Mouse (Mus musculus) lung, embryonic 15.5 days (tissue): Measurements from ENCODE around the gene Gm45713. TPM values are rescaled to one million over a fixed set of nuclear protein-coding genes. Genes with fewer than 3 reads are reported as not detected.
A peak's percentile ranks its signal among the peaks of the same experiment; 100 is the strongest.

Experiments
- ATAC-seq: fragments of 200-750 bp; cut with Nextera tagmentation; 2 replicates; pipeline ENCODE4 v1.8.0; 2017; ENCODE audit warnings: moderate number of reproducible peaks, borderline replicate concordance; ENCODE audit not compliant: low FRiP score, low TSS enrichment; ENCODE audit errors: extremely low read depth
- H3K27ac ChIP-seq: fragments of 300-500 bp; sonication (generic); 2 replicates; pipeline ENCODE4 v1.5.1; 2015; ENCODE audit warnings: moderate library complexity, mild to moderate bottlenecking, inconsistent platforms
- H3K27me3 ChIP-seq: fragments of 300-500 bp; sonication (generic); 2 replicates; pipeline ENCODE4 v1.6.1; 2015; ENCODE audit warnings: inconsistent platforms
- H3K36me3 ChIP-seq: fragments of 300-500 bp; sonication (generic); 2 replicates; pipeline ENCODE4 v1.6.1; 2015; ENCODE audit warnings: inconsistent platforms
- H3K4me1 ChIP-seq: fragments of 300-500 bp; sonication (generic); 2 replicates; pipeline ENCODE4 v1.6.1; 2015; ENCODE audit warnings: inconsistent platforms
- H3K4me2 ChIP-seq: fragments of 300-500 bp; sonication (generic); 2 replicates; pipeline ENCODE4 v1.6.1; 2015; ENCODE audit warnings: inconsistent platforms, mild to moderate bottlenecking, moderate library complexity
- H3K4me3 ChIP-seq: fragments of 300-500 bp; sonication (generic); 2 replicates; pipeline ENCODE4 v1.5.1; 2015; ENCODE audit warnings: mild to moderate bottlenecking, inconsistent platforms
- H3K9ac ChIP-seq: fragments of 300-500 bp; sonication (generic); 2 replicates; pipeline ENCODE4 v1.6.1; 2015; ENCODE audit warnings: inconsistent platforms
- H3K9me3 ChIP-seq: fragments of 300-500 bp; sonication (generic); 2 replicates; pipeline ENCODE4 v1.6.1; 2016; ENCODE audit warnings: inconsistent platforms
- WGBS: fragments of 180-500 bp; shearing (Covaris S2); methylation state at CpG from one replicate; pipeline ENCODE4 v1.1.7; 2015; 5-methylcytosine and 5-hydroxymethylcytosine counted together
- polyA plus RNA-seq: library from polyadenylated mRNA; unstranded; fragments of >200 nt; fragmentation: Nextera tagmentation; extraction: Ambion mirVana; gene quantifications from 2 replicates; pipeline ENCODE4 v1.2.1, GENCODE M21; 2015

The Gm45713 gene
- polyA plus RNA-seq, 1 experiment from 2014 or later, result 0.19 TPM

GRCm38 (mm10) chr7:45139904-45140723 is 4.1 kb upstream of the Gm45713 start:
- no peak overlapping the region for H3K4me3 ChIP-seq
- no peak overlapping the region for H3K9ac ChIP-seq
- no peaks in the 10 kb centered on the region for H3K9me3 ChIP-seq
- peaks cover 20% of the 10 kb centered on the region for H3K36me3 ChIP-seq
- no peak overlapping the region for H3K4me2 ChIP-seq
- no peak for ATAC-seq
- 0 out of 2 replicates have a peak, but pooled peaks cover 4% of the 10 kb centered on the region for H3K4me1 ChIP-seq
- H3K27me3 ChIP-seq, result no peaks in the 10 kb centered on the region; the same call in 1 of the 2 replicates
- 59% methylated on average over 8 of the region's 8 CpGs for WGBS
- no peak overlapping the region for H3K27ac ChIP-seq

GRCm38 (mm10) chr7:45138403-45138802 is 2.4 kb upstream of the Gm45713 start:
- H3K4me1 ChIP-seq, result peaks cover 9% of the 10 kb centered on the region; the same call in 1 of the 2 replicates
- ATAC-seq, result no peak
- no peak overlapping the region for H3K4me2 ChIP-seq
- no peak overlapping the region for H3K9ac ChIP-seq
- no peaks in the 10 kb centered on the region for H3K9me3 ChIP-seq
- WGBS, result 77% methylated on average over 1 of the region's 1 CpGs
- no peak overlapping the region for H3K4me3 ChIP-seq
- no peak overlapping the region for H3K27ac ChIP-seq
- no peaks in the 10 kb centered on the region; the same call in 1 of the 2 replicates for H3K27me3 ChIP-seq
- peaks cover 10% of the 10 kb centered on the region for H3K36me3 ChIP-seq

DNA sequence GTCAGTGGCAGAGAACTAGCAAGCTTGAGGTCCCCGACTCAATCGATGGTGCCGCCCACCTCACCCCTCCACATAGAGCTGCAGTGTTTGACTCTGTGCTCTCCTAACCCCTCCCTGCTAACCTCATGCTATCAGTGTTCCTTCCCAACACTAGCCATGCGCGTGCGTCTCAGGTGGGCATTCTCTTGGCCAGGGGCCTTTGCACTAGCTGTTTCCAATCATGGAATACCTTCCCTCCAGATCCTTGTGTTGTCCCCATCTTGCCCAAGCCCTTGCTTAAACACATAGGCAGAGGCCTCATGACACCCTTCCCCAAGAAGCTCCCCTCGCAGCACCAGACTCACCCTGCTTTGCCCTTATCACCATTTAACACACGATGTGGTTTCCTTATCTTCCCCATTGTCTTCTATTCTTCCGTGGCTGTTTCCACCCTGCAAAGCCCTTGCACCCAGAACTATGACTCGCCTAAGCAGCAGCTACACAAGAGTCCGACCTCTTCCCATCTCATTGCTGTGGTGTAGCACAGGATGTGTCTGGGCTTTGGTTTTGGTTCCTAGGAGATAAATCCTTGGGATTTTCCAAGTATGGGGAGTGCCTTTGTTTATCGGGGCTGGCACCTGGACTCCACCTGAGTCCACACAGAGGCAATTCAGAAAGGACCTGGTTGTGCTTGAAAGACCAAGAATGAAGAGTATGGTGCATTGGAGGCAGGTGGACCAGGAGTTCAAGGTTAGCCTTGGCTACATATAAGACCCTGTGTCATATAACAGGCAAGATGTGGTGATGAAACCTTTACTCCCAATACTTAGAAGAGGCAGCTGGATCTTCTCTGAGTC is 1.4 kb upstream of the Gm45713 start:
- 68% methylated on average over 12 of the region's 12 CpGs for whole genome bisulfite sequencing
- no peak overlapping the region for H3K4me3 ChIP-seq
- H3K27ac ChIP-seq, result no peak overlapping the region
- no peak for ATAC-seq
- H3K36me3 ChIP-seq, result peaks cover 6% of the 10 kb centered on the region
- H3K27me3 ChIP-seq, result no peaks in the 10 kb centered on the region; the same call in 1 of the 2 replicates
- no peak overlapping the region for H3K4me2 ChIP-seq
- peaks cover 9% of the 10 kb centered on the region; the same call in 1 of the 2 replicates for H3K4me1 ChIP-seq
- no peak overlapping the region for H3K9ac ChIP-seq
- no peaks in the 10 kb centered on the region for H3K9me3 ChIP-seq

DNA sequence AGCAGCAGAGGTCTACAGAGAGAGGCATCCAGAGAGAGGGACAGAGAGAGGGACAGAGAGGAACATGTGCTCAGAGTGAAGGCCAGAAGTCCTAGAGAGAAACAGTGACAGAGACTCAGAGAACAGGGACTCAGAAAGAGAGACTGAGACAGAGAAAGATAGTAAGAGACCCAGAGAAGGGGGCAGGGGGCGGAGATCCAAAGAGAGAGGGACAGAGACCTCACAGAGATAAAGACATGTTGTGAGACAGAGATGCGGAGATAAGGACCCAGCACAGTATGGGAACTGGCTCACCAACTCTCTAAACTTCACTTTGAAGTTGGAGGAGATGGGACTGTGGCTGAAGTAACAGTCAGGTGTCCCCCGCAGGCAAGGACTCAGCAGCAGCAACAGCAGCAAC is 661 bp downstream of the Gm45713 start:
- ATAC-seq, result no peak
- no peak overlapping the region for H3K9ac ChIP-seq
- peaks cover 9% of the 10 kb centered on the region; the same call in 1 of the 2 replicates for H3K4me1 ChIP-seq
- 54% methylated on average over 3 of the region's 3 CpGs for WGBS
- no peak overlapping the region for H3K27ac ChIP-seq
- peak overlapping the region; percentile 69 for H3K4me3 ChIP-seq
- H3K4me2 ChIP-seq, result peak overlapping the region; percentile 82
- H3K9me3 ChIP-seq, result no peaks in the 10 kb centered on the region
- H3K27me3 ChIP-seq, result no peaks in the 10 kb centered on the region; the same call in 1 of the 2 replicates
- no peaks in the 10 kb centered on the region for H3K36me3 ChIP-seq

DNA sequence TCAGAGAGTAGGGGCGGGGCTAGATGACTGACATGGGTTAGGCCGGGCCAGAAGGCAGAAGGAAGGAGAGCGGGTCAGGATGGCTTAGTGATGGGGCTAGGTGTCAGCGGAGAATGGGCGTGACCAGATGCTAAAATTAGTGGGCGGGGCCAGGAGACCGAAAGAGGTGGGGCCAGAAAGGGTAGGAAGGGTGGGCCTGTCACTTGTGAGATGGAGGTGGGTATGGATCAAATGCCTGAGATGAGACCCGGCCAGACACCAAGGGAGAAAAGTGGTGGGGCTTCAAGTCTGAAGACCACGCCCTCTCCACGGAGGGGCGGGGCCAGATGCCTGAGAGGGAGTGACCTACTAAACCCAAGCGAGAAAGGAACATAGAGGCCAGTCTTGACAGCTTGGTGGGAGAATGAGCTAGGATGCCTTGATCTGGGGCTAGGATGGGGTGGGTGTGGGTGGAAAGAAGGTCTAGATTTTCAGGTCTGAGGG is 1.4 kb downstream of the Gm45713 start:
- peak; percentile 40; the same call in 1 of the 2 replicates for ATAC-seq
- H3K4me2 ChIP-seq, result 0 out of 2 replicates have a peak overlapping the region, but pooled peaks have one; percentile 0
- no peaks in the 10 kb centered on the region; the same call in 1 of the 2 replicates for H3K27me3 ChIP-seq
- H3K4me3 ChIP-seq, result no peak overlapping the region
- H3K9ac ChIP-seq, result no peak overlapping the region
- no peaks in the 10 kb centered on the region for H3K9me3 ChIP-seq
- H3K4me1 ChIP-seq, result peaks cover 17% of the 10 kb centered on the region
- no peaks in the 10 kb centered on the region for H3K36me3 ChIP-seq
- 9% methylated on average over 12 of the region's 12 CpGs for WGBS
- no peak overlapping the region for H3K27ac ChIP-seq

GRCm38 (mm10) chr7:45133446-45134159 is 2.4 kb downstream of the Gm45713 start:
- Histone ChIP-seq H3K4me3 (no peak overlapping the region), H3K4me2 (no peak overlapping the region), H3K4me1 (peaks cover 17% of the 10 kb centered on the region), H3K27ac (no peak overlapping the region), H3K27me3 (no peaks in the 10 kb centered on the region; the same call in 1 of the 2 replicates), H3K9ac (no peak overlapping the region), H3K9me3 (no peaks in the 10 kb centered on the region), H3K36me3 (no peaks in the 10 kb centered on the region)
- WGBS, result 71% methylated on average over 8 of the region's 8 CpGs
- ATAC-seq, result no peak

GRCm38 (mm10) chr7:45131850-45132249 is 4.2 kb downstream of the Gm45713 start:
- Histone ChIP-seq H3K9me3 (no peaks in the 10 kb centered on the region), H3K4me1 (peaks cover 23% of the 10 kb centered on the region), H3K9ac (no peak overlapping the region), H3K4me2 (no peak overlapping the region), H3K27me3 (no peaks in the 10 kb centered on the region), H3K4me3 (no peak overlapping the region), H3K27ac (no peak overlapping the region), H3K36me3 (peaks cover 4% of the 10 kb centered on the region)
- WGBS, result 64% methylated on average over 11 of the region's 11 CpGs
- ATAC-seq, result no peak

GRCm38 (mm10) chr7:45129776-45130512 is 6.1 kb downstream of the Gm45713 start:
- peaks cover 37% of the 10 kb centered on the region for H3K4me1 ChIP-seq
- H3K4me3 ChIP-seq, result peak overlapping the region; percentile 48
- no peaks in the 10 kb centered on the region for H3K27me3 ChIP-seq
- peak overlapping the region; percentile 70 for H3K27ac ChIP-seq
- peak overlapping the region; percentile 52 for H3K9ac ChIP-seq
- no peaks in the 10 kb centered on the region for H3K9me3 ChIP-seq
- no peak for ATAC-seq
- H3K4me2 ChIP-seq, result peak overlapping the region; percentile 61
- 50% methylated on average over 15 of the region's 15 CpGs for WGBS
- peaks cover 23% of the 10 kb centered on the region for H3K36me3 ChIP-seq

DNA sequence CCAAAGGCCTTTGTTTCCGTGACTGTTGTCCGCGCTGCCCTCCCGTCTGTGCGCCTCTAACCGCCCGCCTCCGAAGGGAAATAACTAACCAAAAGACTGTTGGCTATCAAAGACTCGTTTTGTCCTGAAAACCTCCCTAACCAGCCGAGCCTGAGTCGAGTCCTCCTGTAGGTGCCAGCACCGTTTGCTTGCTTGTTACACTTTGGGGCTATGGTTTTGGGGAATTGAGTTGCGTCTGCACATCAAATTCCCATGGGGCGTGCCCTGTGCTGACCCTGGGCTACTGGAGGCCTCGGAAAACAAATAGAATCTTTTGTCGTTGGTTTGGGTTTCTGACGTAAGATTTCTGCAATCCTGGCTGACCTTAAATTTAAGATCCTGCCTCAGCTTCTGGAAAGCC is 6.7 kb downstream of the Gm45713 start:
- Histone ChIP-seq H3K9me3 (no peaks in the 10 kb centered on the region), H3K4me3 (peak overlapping the region; percentile 48), H3K27ac (peak overlapping the region; percentile 70), H3K4me1 (peaks cover 37% of the 10 kb centered on the region), H3K9ac (peak overlapping the region; percentile 52), H3K36me3 (peaks cover 25% of the 10 kb centered on the region), H3K4me2 (peak overlapping the region; percentile 61), H3K27me3 (no peaks in the 10 kb centered on the region)
- under 1% methylated on average over 17 of the region's 17 CpGs for WGBS
- ATAC-seq, result 0 out of 2 replicates have a peak, but pooled peaks have one; percentile 0

DNA sequence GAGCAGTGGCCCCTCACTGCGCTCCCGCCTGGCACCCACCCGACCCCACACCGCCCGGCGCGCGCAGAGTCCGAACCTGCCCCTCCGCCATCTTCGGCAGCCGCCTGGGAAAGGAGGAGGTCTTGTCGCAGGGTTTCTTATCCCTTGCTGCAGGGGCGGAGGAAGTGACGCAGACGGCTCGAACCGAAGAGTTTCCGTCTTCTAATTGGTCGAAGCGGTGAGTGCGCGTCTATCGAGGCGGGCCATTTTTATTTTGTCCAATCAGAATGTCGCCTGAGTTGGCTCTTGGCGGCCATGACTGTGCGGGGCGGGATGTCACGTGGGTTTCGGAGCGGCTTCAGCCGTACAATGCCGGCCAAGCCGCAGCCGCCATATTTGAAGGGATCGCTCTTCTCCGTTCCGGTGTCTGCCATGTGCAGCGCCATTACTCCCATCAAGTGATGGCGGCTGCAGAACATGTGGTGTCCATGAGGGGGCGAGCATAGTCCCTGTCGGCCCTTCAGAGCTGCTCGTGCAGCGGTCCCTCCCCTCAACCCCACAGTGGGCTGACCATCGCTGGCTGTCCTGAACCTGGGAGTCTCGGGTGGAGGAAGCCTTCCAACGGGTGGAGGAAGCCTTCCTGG is 7.3 kb downstream of the Gm45713 start, which contains the start of gene Rpl13a:
Rpl13a (minus strand) TSS at position 138 of the 623 bp plus-strand sequence.
- no peaks in the 10 kb centered on the region for H3K9me3 ChIP-seq
- peak within 1 kb of the TSS; percentile 81 for H3K4me2 ChIP-seq
- peaks cover 25% of the 10 kb centered on the region for H3K36me3 ChIP-seq
- WGBS, result under 1% methylated on average over 48 of the region's 48 CpGs
- ATAC-seq, result peak; percentile 93
- H3K27me3 ChIP-seq, result no peaks in the 10 kb centered on the region
- H3K27ac ChIP-seq, result peak within 1 kb of the TSS; percentile 88
- H3K4me1 ChIP-seq, result peaks cover 37% of the 10 kb centered on the region
- peak within 1 kb of the TSS; percentile 90 for H3K4me3 ChIP-seq
- peak within 1 kb of the TSS; percentile 99 for H3K9ac ChIP-seq
